Mouse (Mus musculus) cerebellum, adult 2 months (tissue): ENCODE data around the gene Ksr2.

ENCODE experiments used
- CTCF ChIP-seq: fragments of 200-500 bp; IDR thresholded peaks from 2 replicates; pipeline ENCODE4 v1.5.1; 2011; ENCODE audit warnings: low read depth, mild to moderate bottlenecking, control low read depth, low read length, moderate library complexity, borderline replicate concordance; ENCODE audit not compliant: insufficient read depth
- POLR2A ChIP-seq: fragments of 200-500 bp; IDR thresholded peaks from 2 replicates; pipeline ENCODE4 v1.6.1; 2011; ENCODE audit warnings: low read length, control low read depth, borderline replicate concordance; ENCODE audit not compliant: insufficient read depth

GRCm38 (mm10) chr5:117682226-117682625, 268.4 kb downstream of the Ksr2 start:
- TF ChIP-seq POLR2A = no peak
- TF ChIP-seq CTCF = no peak
